Mouse (Mus musculus) layer of hippocampus, adult 2 months (tissue): Measurements from ENCODE around the gene Kcnq2. TPM values are rescaled to one million over a fixed set of nuclear protein-coding genes. Genes with fewer than 3 reads are reported as not detected.

Source experiments
- DNase-seq, 2 experiments: peaks; one replicate each; pipeline ENCODE4 v3.0.0; 2022; ENCODE audit warnings: low spot score in 2 of 2
- H3K27ac ChIP-seq: fragments of 200-600 bp; 2 replicates; pipeline ENCODE4 v1.8.1; 2022
- H3K4me3 ChIP-seq: fragments of 200-600 bp; 2 replicates; pipeline ENCODE4 v1.8.1; 2022; ENCODE audit warnings: mild to moderate bottlenecking
- CTCF ChIP-seq: fragments of 200-600 bp; conservative IDR thresholded peaks from 2 replicates; pipeline ENCODE4 v1.8.1; 2022; ENCODE audit warnings: antibody characterized with exemption, mild to moderate bottlenecking, moderate library complexity
- total RNA-seq, 2 experiments: library from RNA; stranded (reverse); gene quantifications; 2 replicates each; pipeline ENCODE4 v1.2.3; 2021

Gene Kcnq2
- total RNA-seq, 2 experiments from 2014 or later, result 327 to 335 TPM

- TF ChIP-seq CTCF, result no peak
- no peak overlapping the region for H3K4me3 ChIP-seq
- peak overlapping the region; percentile 75; the same call in 1 of the 2 replicates for H3K27ac ChIP-seq
- no peak for DNase-seq
Measured at GRCm38 (mm10) chr2:181115367-181115766, 19.7 kb downstream of the Kcnq2 start.

GRCm38 (mm10) chr2:181113762-181114361 lies 21.2 kb downstream of the Kcnq2 start:
- TF ChIP-seq CTCF, result no peak
- peak overlapping the region; percentile 65 for H3K27ac ChIP-seq
- DNase-seq, result no peak
- no peak overlapping the region for H3K4me3 ChIP-seq

- TF ChIP-seq CTCF, result peak; percentile 55
- DNase-seq, result no peak
- H3K4me3 ChIP-seq, result no peak overlapping the region
- no peak overlapping the region for H3K27ac ChIP-seq
Measured at GRCm38 (mm10) chr2:181111665-181112064, 23.4 kb downstream of the Kcnq2 start.

- no peak for DNase-seq
- peak; percentile 66 for TF ChIP-seq CTCF
- Histone ChIP-seq H3K4me3 (no peak overlapping the region), H3K27ac (no peak overlapping the region)
Measured at GRCm38 (mm10) chr2:181104111-181104510, 31.0 kb downstream of the Kcnq2 start.

- no peak for TF ChIP-seq CTCF
- H3K4me3 ChIP-seq, result no peak overlapping the region
- no peak for DNase-seq
- no peak overlapping the region for H3K27ac ChIP-seq
Measured at GRCm38 (mm10) chr2:181102161-181102560, 32.9 kb downstream of the Kcnq2 start.

- TF ChIP-seq CTCF, result no peak; the same call in 1 of the 2 replicates
- H3K27ac ChIP-seq, result no peak overlapping the region
Measured at GRCm38 (mm10) chr2:181101626-181102025, 33.5 kb downstream of the Kcnq2 start.

GRCm38 (mm10) chr2:181100087-181100486 lies 35.0 kb downstream of the Kcnq2 start:
- TF ChIP-seq CTCF, result no peak
- Histone ChIP-seq H3K4me3 (no peak overlapping the region), H3K27ac (no peak overlapping the region)
- DNase-seq, result no peak

More at GRCm38 (mm10) chr2:181101626-181102025, 33.5 kb downstream of the Kcnq2 start:
- H3K4me3 ChIP-seq, result no peak overlapping the region
- no peak for DNase-seq

- no peak for TF ChIP-seq CTCF
- Histone ChIP-seq H3K27ac (no peak overlapping the region), H3K4me3 (no peak overlapping the region)
- no peak for DNase-seq
Measured at GRCm38 (mm10) chr2:181090123-181090522, 45.0 kb downstream of the Kcnq2 start.

GRCm38 (mm10) chr2:181084997-181085396 lies 50.1 kb downstream of the Kcnq2 start:
- peak; percentile 43 for TF ChIP-seq CTCF
- H3K27ac ChIP-seq, result no peak overlapping the region
- DNase-seq, result no peak
- H3K4me3 ChIP-seq, result no peak overlapping the region

GRCm38 (mm10) chr2:181083945-181084344 lies 51.2 kb downstream of the Kcnq2 start:
- TF ChIP-seq CTCF, result no peak
- DNase-seq, result no peak
- Histone ChIP-seq H3K4me3 (no peak overlapping the region), H3K27ac (no peak overlapping the region)

- Histone ChIP-seq H3K4me3 (no peak overlapping the region), H3K27ac (peak overlapping the region; percentile 18; the same call in 1 of the 2 replicates)
- TF ChIP-seq CTCF, result no peak
- no peak for DNase-seq
Measured at GRCm38 (mm10) chr2:181080886-181081285, 54.2 kb downstream of the Kcnq2 start.

GRCm38 (mm10) chr2:181079518-181079917 lies 55.6 kb downstream of the Kcnq2 start:
- no peak for TF ChIP-seq CTCF
- Histone ChIP-seq H3K27ac (no peak overlapping the region), H3K4me3 (no peak overlapping the region)
- no peak for DNase-seq

GRCm38 (mm10) chr2:181078908-181079307 lies 56.2 kb downstream of the Kcnq2 start:
- Histone ChIP-seq H3K4me3 (no peak overlapping the region), H3K27ac (no peak overlapping the region)
- DNase-seq, result no peak
- TF ChIP-seq CTCF, result no peak

- DNase-seq, result no peak
- peak overlapping the region; percentile 25; the same call in 1 of the 2 replicates for H3K27ac ChIP-seq
- no peak overlapping the region for H3K4me3 ChIP-seq
- no peak for TF ChIP-seq CTCF
Measured at GRCm38 (mm10) chr2:181075501-181075900, 59.6 kb downstream of the Kcnq2 start.
